Mouse (Mus musculus) adrenal gland, adult 8-10 months (tissue): ENCODE data around the gene Mbd3l2. TPM values are rescaled to one million over a fixed set of nuclear protein-coding genes. Genes with fewer than 3 reads are reported as not detected.
"Not testable (repeated sequence)": the region's sequence is repeated elsewhere in the genome, so short reads cannot be mapped to it uniquely, and the experiment has no call there.

ENCODE experiments used
- DNase-seq: peaks from one replicate; pipeline ENCODE4 v3.0.0; 2022
- microRNA-seq, 2 experiments: library from miRNA; unstranded; fragments of <30 nt; microRNA quantifications; one replicate each; pipeline ENCODE4 v1.2.0; 2022
- total RNA-seq, 4 experiments: library from RNA; stranded (reverse); gene quantifications; 2 replicates each; pipeline ENCODE4 v1.2.4; 2022

Mbd3l2 gene
- not detected for total RNA-seq

DNA sequence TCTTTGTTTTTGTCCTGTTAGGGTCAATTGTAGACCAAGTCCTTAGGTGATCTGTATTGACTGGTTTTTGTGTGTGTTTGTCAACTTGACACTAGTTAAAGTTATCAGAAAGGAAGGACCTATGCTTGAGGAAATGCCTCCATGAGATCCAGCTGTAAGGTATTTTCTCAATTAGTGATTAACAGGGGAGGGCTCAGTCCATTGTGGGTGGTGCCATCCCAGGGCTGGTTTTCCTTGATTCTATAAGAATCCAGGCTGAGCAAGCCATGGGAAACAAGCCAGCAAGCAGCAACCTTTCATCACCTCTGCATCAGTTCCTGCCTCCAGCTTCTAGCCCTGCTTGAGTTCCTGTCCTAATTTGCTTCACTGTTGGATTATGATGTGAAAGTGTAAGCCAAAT, at the start of gene Mbd3l2:
Gene Mbd3l2, plus strand, starts transcription at position 301 of the 400 bp plus-strand sequence.
- DNase-seq, result no peak

GRCm38 (mm10) chr9:18385782-18386181, 44.7 kb upstream of the Mbd3l2 start:
- no peak for DNase-seq

DNA sequence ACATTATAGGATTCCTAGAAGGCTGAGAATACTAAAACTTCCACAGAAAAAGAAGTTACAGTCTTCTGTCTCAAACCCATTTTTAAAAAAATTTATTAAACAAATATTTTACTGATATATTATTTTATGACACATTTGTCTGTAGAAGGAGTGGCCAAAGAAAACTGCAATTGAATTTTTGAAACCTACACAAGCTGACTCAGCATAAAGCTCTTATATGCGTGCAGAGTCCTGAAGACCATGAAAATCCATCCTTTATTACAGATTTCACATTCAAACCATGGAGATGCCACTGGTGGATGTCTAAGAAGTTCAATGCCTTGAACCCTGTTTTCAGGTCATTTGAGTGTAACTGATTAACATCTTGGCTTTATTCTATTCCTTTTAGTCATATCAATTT, 30.8 kb upstream of the Mbd3l2 start:
- no peak for DNase-seq

- not testable (repeated sequence) for DNase-seq
These were observed 27.6 kb upstream of the Mbd3l2 start, which contains the start of gene Naalad2 for GRCm38 (mm10) chr9:18402895-18403294. Naalad2 (minus strand) TSS chr9:18402995.

DNA sequence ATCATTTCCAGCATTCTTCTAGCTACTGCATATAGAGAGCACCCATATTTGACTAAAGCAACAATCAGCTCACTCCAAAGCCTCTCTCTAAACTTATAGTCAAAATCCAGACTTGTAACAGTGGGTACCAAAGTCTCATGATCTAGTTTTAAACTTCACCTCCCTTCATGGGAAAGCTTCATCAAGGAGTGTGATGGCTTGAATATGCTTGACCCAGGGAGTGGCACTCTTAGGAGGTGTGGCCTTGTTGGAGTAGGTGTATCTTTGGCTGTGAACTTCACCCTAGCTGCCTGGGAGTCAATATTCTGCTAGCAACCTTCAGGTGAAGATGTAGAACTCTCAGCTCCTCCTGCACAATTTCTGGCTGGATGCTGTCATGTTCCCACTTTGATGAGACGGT, 26.3 kb upstream of the Mbd3l2 start, which contains the start of gene Ubtfl1:
Gene Ubtfl1, plus strand, starts transcription at position 301 of the 400 bp plus-strand sequence.
- no peak for DNase-seq

DNA sequence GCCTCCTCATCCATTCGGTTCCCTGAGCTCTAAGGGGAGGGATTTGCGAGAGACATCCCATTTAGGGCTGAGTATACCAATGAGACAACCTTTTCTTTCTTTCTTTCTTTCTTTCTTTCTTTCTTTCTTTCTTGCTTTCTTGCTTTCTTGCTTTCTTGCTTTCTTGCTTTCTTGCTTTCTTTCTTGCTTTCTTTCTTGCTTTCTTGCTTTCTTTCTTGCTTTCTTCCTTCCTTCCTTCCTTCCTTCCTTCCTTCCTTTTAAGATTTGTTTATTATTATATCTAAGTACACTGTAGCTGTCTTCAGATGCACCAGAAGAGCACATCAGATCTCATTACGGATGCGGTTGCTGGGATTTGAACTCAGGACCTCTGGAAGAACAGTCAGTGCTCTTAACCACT, 18.1 kb upstream of the Mbd3l2 start:
- DNase-seq, result not testable (repeated sequence)

GRCm38 (mm10) chr9:18431687-18432086, 1.2 kb downstream of the Mbd3l2 start:
- no peak for DNase-seq

DNA sequence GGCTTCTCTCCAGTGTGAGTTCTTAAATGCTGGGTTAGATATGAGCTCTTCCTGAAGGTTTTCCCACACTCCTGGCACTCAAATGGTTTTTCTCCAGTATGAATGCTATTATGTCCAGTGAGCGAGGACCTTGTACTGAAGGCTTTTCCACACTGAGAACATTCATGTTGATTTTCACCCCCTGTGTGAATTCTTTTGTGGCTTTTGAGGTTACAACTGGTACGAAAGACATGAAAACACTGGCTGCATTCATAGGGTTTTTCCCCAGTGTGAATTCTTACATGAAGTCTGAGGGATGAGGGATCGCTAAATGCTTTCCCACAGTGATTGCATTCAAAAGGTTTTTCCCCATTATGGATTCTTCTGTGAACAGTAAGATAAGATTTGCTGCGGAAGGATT, 26.1 kb downstream of the Mbd3l2 start:
- no peak for DNase-seq

GRCm38 (mm10) chr9:18467350-18467749, 36.9 kb downstream of the Mbd3l2 start:
- DNase-seq, result no peak

- DNase-seq, result no peak
These were observed 37.6 kb downstream of the Mbd3l2 start for GRCm38 (mm10) chr9:18468005-18468404.

GRCm38 (mm10) chr9:18473324-18474128, 43.1 kb downstream of the Mbd3l2 start:
- DNase-seq, result peak; percentile 38

GRCm38 (mm10) chr9:18478168-18478567, 47.7 kb downstream of the Mbd3l2 start, which contains the start of the genes Zfp558 and Mbd3l1:
Zfp558 (minus strand) TSS chr9:18478268.
Mbd3l1 (plus strand) TSS chr9:18478359.
- DNase-seq, result no peak

Small RNAs within 50 kb of the gene (microRNA-seq; reads per million reads assigned to microRNA genes)
- 0 reads per million in 2 experiments for gene Gm22854

Other genes starting within 250 kb of the Mbd3l2 start
- gene Chordc1, start 138.5 kb upstream of the Mbd3l2 start, total RNA-seq, result 100 to 1,000 TPM in 1 of 4 experiments, 10 to 100 TPM in 3; 65.8 to 121 (median 68.3) TPM
- 1 to 10 TPM; 3.5 to 8.4 (median 4.7) TPM for gene Naalad2, start 27.7 kb upstream of the Mbd3l2 start, total RNA-seq
- gene Ubtfl1, start 26.2 kb upstream of the Mbd3l2 start, total RNA-seq, result not detected
- gene Zfp558, start 47.6 kb downstream of the Mbd3l2 start, total RNA-seq, result 1 to 10 TPM; 1.2 to 2.5 (median 1.6) TPM
- gene Mbd3l1, start 47.7 kb downstream of the Mbd3l2 start, total RNA-seq, result not detected
- gene Muc16, start 243.9 kb downstream of the Mbd3l2 start, total RNA-seq, result 1 to 10 TPM in 3 of 4 experiments, under 1 TPM in 1; 0.92 to 1.9 (median 1.5) TPM